Mouse (Mus musculus) activated CD4-positive, CD25-positive, alpha-beta regulatory T cell, adult 4 months (primary cell): ENCODE measurements around the gene Gm49380. TPM values are rescaled to one million over a fixed set of nuclear protein-coding genes. Genes with fewer than 3 reads are reported as not detected.
"Not testable (repeated sequence)": the region's sequence is repeated elsewhere in the genome, so short reads cannot be mapped to it uniquely, and the experiment has no call there.

ENCODE experiments used
- ATAC-seq: one replicate; pipeline ENCODE4 v1.8.0; 2017
- polyA plus RNA-seq, 2 experiments: library from polyadenylated mRNA; unstranded; fragments of 100-300 nt; shearing (Covaris generic); gene quantifications; one replicate each; pipeline ENCODE4 v1.2.1; 2017

Gm49380 gene
- polyA plus RNA-seq, 2 experiments from 2014 or later: not detected

- no peak for ATAC-seq
Observed at GRCm38 (mm10) chr9:44125026-44125425, 11.7 kb upstream of the Gm49380 start.

- no peak for ATAC-seq
Observed at GRCm38 (mm10) chr9:44124317-44124716, 11.0 kb upstream of the Gm49380 start.

- ATAC-seq: no peak
Observed at GRCm38 (mm10) chr9:44119948-44120465, 6.7 kb upstream of the Gm49380 start.

GRCm38 (mm10) chr9:44119011-44119410 is 5.7 kb upstream of the Gm49380 start:
- no peak for ATAC-seq

DNA sequence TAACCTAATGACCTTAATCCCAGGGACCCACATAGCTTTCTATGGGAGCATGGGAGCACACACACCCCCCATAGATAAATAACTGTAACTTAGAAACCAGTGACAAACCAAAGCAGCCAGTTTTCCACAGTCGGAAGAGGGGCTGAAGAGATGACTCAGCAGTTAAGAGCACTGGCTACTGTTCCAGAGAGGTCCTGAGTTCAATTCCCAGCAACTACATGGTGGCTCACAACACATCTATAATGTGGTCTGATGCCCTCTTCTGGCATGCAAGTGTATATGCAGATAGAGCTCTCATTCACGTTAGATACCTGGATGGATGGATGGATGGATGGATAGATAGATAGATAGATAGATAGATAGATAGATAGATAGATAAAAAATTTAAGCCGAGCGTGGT is 2.9 kb upstream of the Gm49380 start:
- ATAC-seq: no peak

DNA sequence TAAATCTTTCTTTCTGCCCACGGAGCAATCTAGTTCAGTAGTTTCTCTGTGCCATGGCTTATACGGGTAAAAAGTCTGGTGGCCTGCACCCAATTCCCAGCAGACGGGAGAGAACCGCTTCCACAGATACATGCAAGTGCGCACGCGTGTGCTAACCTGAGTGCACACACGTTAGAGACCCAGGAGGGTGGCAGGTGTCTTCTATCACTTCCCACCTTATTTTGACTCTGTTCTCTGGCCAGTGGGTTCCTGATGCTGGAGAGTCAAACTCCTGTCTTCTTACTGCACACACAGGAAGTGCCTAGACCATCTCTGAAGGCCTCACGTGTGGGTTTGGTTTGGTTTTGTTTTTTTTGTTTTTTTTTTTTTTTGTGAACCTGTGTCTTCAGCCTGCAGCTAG is 2.3 kb upstream of the Gm49380 start:
- no peak for ATAC-seq

- no peak for ATAC-seq
Observed at GRCm38 (mm10) chr9:44114453-44114852, 1.2 kb upstream of the Gm49380 start.

DNA sequence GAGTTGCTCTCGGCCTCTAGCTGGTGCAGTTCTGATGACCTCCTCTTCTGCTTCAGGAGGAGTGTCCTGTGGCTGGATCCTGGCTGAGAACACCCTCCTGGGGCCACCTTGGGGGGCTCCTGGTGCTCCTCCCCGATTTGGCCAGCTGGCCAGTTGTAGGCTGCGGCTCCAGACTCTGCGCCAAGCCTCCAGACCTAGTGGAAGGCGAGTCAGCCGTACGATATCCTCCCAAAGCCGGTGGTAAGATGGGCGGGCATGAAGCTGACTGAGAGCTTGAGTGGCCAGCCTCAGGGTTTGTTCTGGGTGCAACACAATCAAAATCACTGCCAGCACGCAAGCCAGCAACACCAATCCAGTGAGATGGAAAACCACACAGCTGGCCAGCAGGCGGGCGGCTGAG is 1.4 kb downstream of the Gm49380 start:
- ATAC-seq: not testable (repeated sequence)

- ATAC-seq: no peak
Observed at GRCm38 (mm10) chr9:44109360-44110095, 3.8 kb downstream of the Gm49380 start.

GRCm38 (mm10) chr9:44108269-44109055 is 4.8 kb downstream of the Gm49380 start:
- ATAC-seq: no peak

GRCm38 (mm10) chr9:44107557-44108179 is 5.6 kb downstream of the Gm49380 start:
- no peak for ATAC-seq

DNA sequence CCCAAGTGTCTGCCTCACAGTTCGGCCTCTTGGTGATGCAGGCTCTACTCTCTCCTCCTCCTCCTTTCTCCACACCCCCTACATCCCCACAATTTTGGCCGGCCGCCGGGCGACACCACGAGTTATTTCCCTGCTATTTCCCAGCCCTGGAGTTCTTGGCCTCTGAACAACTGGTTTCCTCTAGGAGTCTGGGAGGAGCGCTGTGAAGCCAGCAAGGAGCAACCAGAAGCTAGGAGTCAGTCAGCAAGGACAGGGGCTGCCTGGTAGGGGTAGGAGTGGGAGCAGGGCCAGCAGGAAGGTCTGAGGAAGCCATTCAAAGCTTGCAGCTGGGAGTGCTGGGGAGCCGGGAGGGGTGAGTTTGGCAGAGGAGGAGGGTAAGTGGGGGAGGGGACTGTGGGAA is 6.2 kb downstream of the Gm49380 start, which contains the start of gene C1qtnf5:
C1qtnf5 (plus strand) TSS at position 136 of the 400 bp plus-strand sequence.
- no peak for ATAC-seq

DNA sequence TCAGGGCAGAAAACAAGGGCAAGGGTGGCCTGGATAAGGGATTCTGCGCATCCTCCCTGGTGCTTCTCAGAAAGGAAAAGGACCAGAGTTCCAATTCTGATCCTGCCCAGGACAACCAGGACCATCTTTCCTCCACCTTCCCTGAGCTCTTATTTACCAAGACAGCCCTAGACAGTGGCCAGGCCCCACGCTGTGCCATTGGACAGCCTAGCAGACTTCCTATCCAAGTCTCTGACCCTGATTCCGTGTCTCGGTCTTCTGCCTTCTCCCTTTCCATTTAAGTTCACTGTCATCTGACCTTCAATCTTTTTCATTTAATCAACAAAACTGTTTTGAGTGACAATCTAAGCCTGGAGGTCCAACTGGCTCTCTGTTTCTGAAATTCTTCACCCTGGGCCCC is 6.7 kb downstream of the Gm49380 start:
- ATAC-seq: no peak

DNA sequence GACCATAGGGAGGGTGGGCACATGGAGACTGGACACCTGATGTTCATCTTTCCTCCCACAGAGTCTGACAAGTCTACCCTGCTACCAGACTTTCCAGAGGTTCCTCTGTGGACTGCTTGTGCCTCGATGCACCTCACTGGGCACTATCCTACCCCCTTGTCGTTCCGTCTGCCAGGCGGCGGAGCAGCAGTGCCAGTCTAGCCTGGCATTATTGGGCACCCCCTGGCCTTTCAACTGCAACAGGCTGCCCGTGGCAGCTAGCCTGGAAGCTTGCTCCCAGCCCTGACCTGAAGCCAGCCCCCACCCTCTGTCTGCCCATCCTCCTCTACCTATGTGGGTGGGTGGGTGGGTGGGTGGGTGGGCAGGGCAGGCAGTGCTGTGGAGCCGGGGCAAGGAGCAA is 7.1 kb downstream of the Gm49380 start:
- ATAC-seq: no peak

- peak; percentile 40 for ATAC-seq
Observed at GRCm38 (mm10) chr9:44105781-44106180, 7.5 kb downstream of the Gm49380 start.

- no peak for ATAC-seq
Observed at GRCm38 (mm10) chr9:44104881-44105280, 8.4 kb downstream of the Gm49380 start.

- no peak for ATAC-seq
Observed at GRCm38 (mm10) chr9:44101490-44101889, 11.8 kb downstream of the Gm49380 start, which contains the start of gene Mfrp. Mfrp (plus strand) TSS chr9:44101729.

DNA sequence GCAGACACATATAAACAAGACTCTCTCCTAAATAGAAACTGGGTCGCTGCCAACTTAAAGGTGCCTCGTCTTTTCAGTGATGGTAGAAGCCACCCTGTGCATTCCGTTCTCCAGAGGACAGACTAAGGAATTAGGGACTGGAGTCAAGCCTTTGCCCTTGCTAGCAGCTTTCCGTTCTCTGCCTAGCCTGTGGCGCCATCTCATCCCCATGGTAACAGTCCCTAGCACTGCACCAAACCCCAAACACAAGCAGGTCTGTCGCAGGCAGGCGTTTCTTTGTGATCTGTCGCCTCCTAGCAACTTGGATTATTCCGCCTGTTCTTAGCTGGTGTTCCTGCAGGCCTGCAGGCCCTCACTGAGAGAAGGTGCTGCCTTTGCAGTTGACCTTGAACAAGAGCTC is 16.8 kb downstream of the Gm49380 start:
- no peak for ATAC-seq

DNA sequence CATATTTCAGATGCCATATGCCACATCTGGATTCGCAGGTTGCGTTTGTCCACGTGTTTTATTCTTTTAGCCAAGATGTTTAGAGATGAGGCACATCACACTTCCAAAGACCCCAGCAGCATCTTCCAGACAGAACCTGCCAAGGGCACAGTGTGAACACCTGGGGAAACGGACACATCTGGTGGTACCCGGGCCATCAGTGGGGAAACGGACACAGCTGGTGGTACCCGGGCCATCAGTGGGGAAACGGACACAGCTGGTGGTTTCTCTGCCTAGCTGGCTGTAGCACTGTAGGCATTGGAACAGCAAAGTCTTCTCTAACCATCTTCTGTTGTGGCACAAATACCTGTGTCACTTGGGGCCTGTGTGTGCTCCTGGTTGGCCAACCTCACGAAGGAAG is 17.5 kb downstream of the Gm49380 start:
- ATAC-seq: no peak

DNA sequence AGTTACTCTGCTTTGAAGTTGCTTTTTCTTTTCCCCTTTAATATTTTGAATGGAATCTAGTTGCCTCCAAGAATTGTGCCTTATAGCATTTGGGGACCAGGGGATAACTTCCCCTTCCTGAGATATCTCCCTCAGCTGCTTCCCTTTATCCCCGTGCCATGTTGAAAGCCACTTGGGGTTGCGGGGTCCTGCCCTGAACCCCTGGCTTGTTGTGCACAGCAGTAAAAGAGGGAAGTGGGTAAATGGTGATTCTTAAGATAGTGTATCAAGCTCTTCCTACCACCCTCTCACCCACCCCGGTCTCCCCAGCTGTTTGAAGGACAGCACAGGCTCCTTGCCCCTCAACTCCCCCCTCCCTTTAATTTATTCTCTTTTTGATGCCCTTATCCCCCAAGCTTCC is 18.6 kb downstream of the Gm49380 start:
- no peak for ATAC-seq

DNA sequence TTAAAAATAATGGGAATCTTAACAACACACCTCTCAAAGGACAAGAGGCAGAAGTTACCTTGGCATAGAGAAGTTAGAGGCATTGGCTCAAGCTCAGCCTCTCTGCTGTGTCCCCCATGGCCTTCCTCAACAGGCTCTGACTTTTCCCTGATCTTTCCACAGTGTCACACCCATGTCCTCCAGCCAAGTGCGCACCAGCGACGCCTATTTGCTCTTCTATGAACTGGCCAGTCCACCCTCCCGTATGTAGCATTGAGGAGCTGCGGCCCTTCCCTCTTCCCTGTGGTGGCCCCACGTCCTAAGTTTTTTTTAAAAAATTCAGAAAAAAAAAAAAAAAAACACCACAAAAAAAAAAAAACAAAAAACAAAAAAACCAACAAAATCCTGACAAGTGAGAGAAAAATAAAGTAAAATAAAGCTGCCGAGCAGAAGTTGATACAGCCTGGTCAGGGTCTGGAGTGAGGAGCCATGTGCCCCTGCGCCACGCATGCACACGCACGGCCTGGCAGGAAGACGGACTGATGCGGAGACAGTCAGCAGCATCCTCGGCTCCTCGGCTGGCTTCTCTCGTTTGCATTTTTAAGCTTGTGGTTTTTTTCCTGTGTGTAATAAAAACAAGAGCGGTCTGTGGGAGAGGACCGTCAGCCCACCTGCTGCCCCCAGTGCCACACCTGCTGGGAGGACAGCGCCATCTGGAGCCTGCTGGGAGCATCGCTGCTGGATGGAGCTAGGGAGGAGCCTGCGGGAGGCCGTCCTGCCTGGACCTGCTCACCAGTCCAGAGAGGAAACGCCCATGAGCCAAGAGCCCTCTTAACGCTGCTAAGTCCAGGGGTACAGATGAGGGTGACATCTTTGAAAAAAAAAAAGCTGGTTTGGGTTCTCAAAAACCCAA is 19.4 kb downstream of the Gm49380 start:
- ATAC-seq: no peak
